Mouse (Mus musculus): Measurements from ENCODE around the gene Tas2r137. TPM values are rescaled to one million over a fixed set of nuclear protein-coding genes. Genes with fewer than 3 reads are reported as not detected.

The Tas2r137 gene
- not detected for total RNA-seq (2023)

DNA sequence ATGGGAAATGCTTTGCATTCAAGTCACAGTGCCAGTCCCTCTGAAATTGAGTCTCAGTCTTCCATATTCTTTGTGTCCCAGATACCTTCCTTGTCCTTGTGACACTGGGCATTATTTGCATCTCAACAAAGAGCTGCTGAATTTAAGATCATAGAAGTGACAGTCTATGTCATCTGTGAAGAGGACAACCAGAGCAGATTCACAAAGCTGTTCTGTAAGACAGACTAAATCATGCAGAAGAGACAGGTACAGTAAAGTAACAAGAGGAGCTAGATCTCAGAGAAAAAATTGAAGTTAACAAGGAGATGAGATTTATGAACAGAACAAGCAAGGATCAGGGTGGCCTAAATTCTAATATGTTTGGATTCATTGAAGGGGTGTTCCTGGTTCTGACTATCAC, at the start of gene Tas2r137:
Tas2r137 (plus strand) TSS at position 301 of the 400 bp plus-strand sequence.

DNA sequence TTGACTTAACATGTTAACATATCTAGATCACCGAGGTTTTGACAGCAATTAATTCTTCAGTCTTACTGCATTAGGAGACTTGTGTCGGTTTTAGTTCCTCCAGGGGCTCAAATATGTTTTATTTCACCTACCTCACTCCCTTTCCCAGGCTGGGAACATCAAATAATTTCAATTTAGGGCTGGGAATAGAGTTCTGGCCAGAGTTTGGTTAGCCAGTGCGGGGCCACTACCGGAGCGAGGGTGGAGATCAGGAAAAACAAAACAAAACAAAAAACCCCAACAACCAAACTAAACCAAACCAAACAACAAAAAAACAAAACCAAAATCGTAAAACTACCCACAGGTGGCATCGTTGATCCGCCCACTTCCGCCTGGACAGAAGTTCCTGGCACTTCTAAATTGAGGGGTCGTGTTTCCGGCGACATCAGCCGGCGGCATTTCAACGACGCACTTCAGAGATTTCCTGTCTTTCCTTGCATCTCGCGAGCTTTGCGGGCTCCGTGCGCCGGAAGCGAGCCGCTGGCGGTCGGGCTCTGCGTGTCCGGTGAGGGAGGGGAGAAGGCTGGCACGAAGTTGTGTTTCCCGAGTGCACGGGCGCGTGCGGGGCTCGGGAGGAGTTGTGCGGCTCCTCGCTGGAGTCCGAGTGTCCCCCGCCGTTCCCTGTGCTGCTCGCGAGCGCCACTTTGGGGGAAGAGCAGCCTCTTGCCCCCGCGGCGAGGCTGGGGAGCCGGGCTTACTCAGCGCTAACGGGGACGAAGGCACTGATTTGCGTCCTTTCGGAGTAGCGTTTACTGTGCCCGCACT, 19.9 kb upstream of the Tas2r137 start, which contains the start of gene Ssbp1:
Ssbp1 (plus strand) TSS at position 437 of the 804 bp plus-strand sequence.

DNA sequence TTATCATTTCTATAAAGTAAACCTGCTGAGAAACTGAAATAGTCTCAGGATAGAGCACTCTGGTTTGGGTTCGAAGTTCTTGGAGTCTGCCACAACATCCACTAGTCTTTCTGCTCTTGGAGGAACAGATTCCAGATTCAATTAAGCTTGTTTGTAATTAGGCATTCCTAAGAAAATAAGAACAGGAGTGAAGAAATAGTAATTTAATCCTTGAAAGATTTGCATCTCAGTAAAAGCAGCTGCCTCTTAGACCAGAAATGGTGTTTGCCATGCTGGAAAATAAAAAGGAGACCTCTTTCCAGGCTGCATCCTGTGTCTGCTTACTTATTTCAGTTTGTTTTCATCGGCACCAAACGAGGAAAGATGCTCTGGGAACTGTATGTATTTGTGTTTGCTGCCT, 2.2 kb downstream of the Tas2r137 start, which contains the start of gene Tas2r108:
Tas2r108 (plus strand) TSS at position 301 of the 400 bp plus-strand sequence.

DNA sequence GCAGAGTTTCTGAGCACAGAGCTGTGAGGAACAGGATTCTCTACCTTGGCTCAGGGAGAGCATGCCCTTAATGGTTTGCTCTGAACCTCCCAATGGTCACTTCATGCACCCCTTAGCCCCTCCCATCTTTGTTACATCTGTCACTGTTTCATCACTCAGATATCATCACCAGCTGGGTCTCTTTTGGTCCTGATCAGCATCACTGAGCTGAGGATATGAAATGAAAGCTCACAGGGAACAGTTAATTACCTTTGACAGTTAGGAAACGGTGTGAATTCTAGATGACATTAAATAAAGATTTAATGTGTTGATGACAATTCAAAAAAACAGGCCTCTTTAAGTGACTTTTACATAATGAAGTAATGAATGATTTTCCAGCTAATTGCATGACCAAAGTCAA, 28.4 kb downstream of the Tas2r137 start, which contains the start of gene Prss37:
Prss37 (minus strand) TSS at position 101 of the 400 bp plus-strand sequence.

Other genes starting within 250 kb of the Tas2r137 start
- 1 to 10 TPM; 7.1 to 8.1 TPM for gene Agk, start 166.1 kb upstream of the Tas2r137 start, total RNA-seq (2023)
- 10 to 100 TPM; 15.4 to 15.9 TPM for gene E330009J07Rik, start 55.1 kb upstream of the Tas2r137 start, total RNA-seq (2023)
- gene Wee2, start 52.1 kb upstream of the Tas2r137 start, total RNA-seq (2023): not detected
- gene Ssbp1, start 19.9 kb upstream of the Tas2r137 start, total RNA-seq (2023): 10 to 100 TPM; 24.8 TPM
- gene Tas2r108, start 2.3 kb downstream of the Tas2r137 start, total RNA-seq (2023): not detected
- gene Prss37, start 28.3 kb downstream of the Tas2r137 start, total RNA-seq (2023): not detected
- under 1 TPM; 0.22 to 0.31 TPM for gene Olfr461, start 63.8 kb downstream of the Tas2r137 start, total RNA-seq (2023)
- under 1 TPM in 1 of 2 experiments, not detected in 1; 0.33 TPM for gene Olfr460, start 78.3 kb downstream of the Tas2r137 start, total RNA-seq (2023)
- gene Clec5a, start 94.6 kb downstream of the Tas2r137 start, total RNA-seq (2023): 100 to 1,000 TPM; 170 to 179 TPM
- gene Tas2r138, start 122.1 kb downstream of the Tas2r137 start, total RNA-seq (2023): not detected
- 100 to 1,000 TPM; 120 to 138 TPM for gene Mgam, start 137.6 kb downstream of the Tas2r137 start, total RNA-seq (2023)